Mouse (Mus musculus) heart, postnatal 0 days (tissue): ENCODE data around the gene Cacnb4.

Experiments
- CTCF ChIP-seq: IDR thresholded peaks from 2 replicates; pipeline ENCODE4 v1.5.1; 2016; ENCODE audit warnings: antibody characterized with exemption, control low read depth, low read depth
- EP300 ChIP-seq: IDR thresholded peaks from 2 replicates; pipeline ENCODE4 v1.6.1; 2016; ENCODE audit warnings: antibody characterized with exemption, low read depth

- TF ChIP-seq CTCF (no peak), EP300 (no peak)
Measured at GRCm38 (mm10) chr2:52420001-52420710, 256.5 kb downstream of the Cacnb4 start.
